20 mouse cellular contexts compared by ENCODE assay signal in genomic region chr5:150223546-150224239, GRCm38 (mm10).
DNase-seq lines count a peak whose midpoint lies in the region; ATAC-seq and TF ChIP-seq lines count a peak whose summit lies in the region.
"Had no signal": no experiment of that assay in that cellular context is flagged by ENCODE, and none has a peak within 500 bp of the region (broad histone marks: within the 10 kb centered on the region; RNA-seq: fewer than 3 reads in every experiment).

No protein-coding gene starts in this region.

- peaks cover 1% of the 10 kb centered on the region for H3K4me1 ChIP-seq in heart, adult 2 months (ENCODE audit: control insufficient read depth, insufficient read depth, low read length)
- H3K4me1 ChIP-seq: embryonic facial prominence, embryonic 13.5 days; forebrain, embryonic 12.5 days; hindbrain, embryonic 15.5 days had no signal

- no peak overlapping the region for H3K4me3 ChIP-seq in heart, adult 2 months
- H3K4me3 ChIP-seq: embryonic facial prominence, embryonic 13.5 days; forebrain, embryonic 12.5 days; heart, embryonic 13.5 days; hindbrain, embryonic 15.5 days had no signal

- H3K27ac ChIP-seq in heart, adult 2 months, result peak overlapping the region; percentile 12; the same call in 1 of the 2 replicates
- H3K27ac ChIP-seq: embryonic facial prominence, embryonic 13.5 days; forebrain, embryonic 12.5 days; heart, embryonic 13.5 days; hindbrain, embryonic 15.5 days had no signal

- no peak for DNase-seq in heart, adult 2 months
- DNase-seq in heart, adult 9 months (ENCODE audit: low spot score in 2 of 2), result no peak
- peak; percentile 75 for DNase-seq in A20 (ENCODE audit: low read depth, low spot score)
- DNase-seq in left cerebral cortex, adult 8-10 months (ENCODE audit: low spot score in 2 of 2), result no peak
- no peak for DNase-seq in neural tube, embryonic 10.5 days (ENCODE audit: extremely low spot score, low spot score)
- DNase-seq in lung, postnatal 25 days (ENCODE audit: low spot score), result no peak
- DNase-seq: adrenal gland, postnatal 14 days; cerebellum, adult 18-20 months; cerebellum, adult 9-11 months; cerebellum, postnatal 36 days; gastrocnemius, postnatal 14 days; heart, adult 18-20 months; heart, postnatal 36 days had no signal

- ATAC-seq in CD4-positive, CD25-positive, alpha-beta regulatory T cell, adult 4 months, result peak; percentile 97
- ATAC-seq in inflammation-experienced regulatory T-cells, adult 6 months, result peak; percentile 96
- ATAC-seq: forebrain, embryonic 16.5 days had no signal

- no peak for TF ChIP-seq EP300 in heart, adult 2 months (IDR thresholded peaks at IDR 0.05; ENCODE audit: insufficient read depth, low read depth, low read length)

- no peak for TF ChIP-seq POLR2A in heart, adult 2 months (IDR thresholded peaks at IDR 0.05; ENCODE audit: insufficient read depth, low read depth, low read length)

- no peak overlapping the region for H3K9ac ChIP-seq in heart, adult 2 months (ENCODE audit: low read depth, low read length)
- H3K9ac ChIP-seq: embryonic facial prominence, embryonic 13.5 days; forebrain, embryonic 12.5 days; heart, embryonic 13.5 days; hindbrain, embryonic 15.5 days had no signal

- intact Hi-C loops in heart, adult 2 months (cut with DNase I), result no loop called here

- peaks cover 4% of the 10 kb centered on the region; the same call in 1 of the 2 replicates for H3K79me2 ChIP-seq in heart, adult 2 months (replicated peaks; ENCODE audit: control insufficient read depth, insufficient read depth, low read length)

- no peaks in the 10 kb centered on the region for H3K27me3 ChIP-seq in heart, adult 2 months (ENCODE audit: control insufficient read depth, insufficient read depth, low read length)
- H3K27me3 ChIP-seq: embryonic facial prominence, embryonic 13.5 days; forebrain, embryonic 12.5 days; heart, embryonic 13.5 days; hindbrain, embryonic 15.5 days had no signal

- 72% methylated on average over 10 of the region's 10 CpGs for whole genome bisulfite sequencing in heart, adult 2 months

- H3K36me3 ChIP-seq in heart, adult 2 months (ENCODE audit: control insufficient read depth, insufficient read depth, low read length), result peaks cover 3% of the 10 kb centered on the region; the same call in 1 of the 2 replicates
- H3K36me3 ChIP-seq: embryonic facial prominence, embryonic 13.5 days; forebrain, embryonic 12.5 days; heart, embryonic 13.5 days; hindbrain, embryonic 15.5 days had no signal

- no peak for TF ChIP-seq CTCF in heart, adult 2 months (IDR thresholded peaks at IDR 0.05)
